Mouse (Mus musculus) c-Kit-positive CD71-positive TER-119-negative erythroid progenitor cells, embryonic 14.5 days (primary cell): ENCODE data around the gene Timp3.
A peak's percentile ranks its signal among the peaks of the same experiment; 100 is the strongest.

ENCODE experiments used
- DNase-seq: peaks from one replicate; pipeline ENCODE4 v3.0.0-alpha.2; 2013; ENCODE audit warnings: low read depth

Timp3 gene

GRCm38 (mm10) chr10:86300293-86301116 is at the start of gene Timp3:
TSS of gene Timp3 (plus strand) at chr10:86300372.
- no peak for DNase-seq

GRCm38 (mm10) chr10:86256221-86256620 is 44.0 kb upstream of the Timp3 start:
- DNase-seq: no peak

- no peak for DNase-seq
Observed at GRCm38 (mm10) chr10:86257045-86257444, 43.1 kb upstream of the Timp3 start.

GRCm38 (mm10) chr10:86258046-86258445 is 42.1 kb upstream of the Timp3 start:
- DNase-seq: no peak

GRCm38 (mm10) chr10:86258992-86259391 is 41.2 kb upstream of the Timp3 start:
- no peak for DNase-seq

- no peak for DNase-seq
Observed at GRCm38 (mm10) chr10:86261725-86262124, 38.4 kb upstream of the Timp3 start.

GRCm38 (mm10) chr10:86264618-86265017 is 35.6 kb upstream of the Timp3 start:
- no peak for DNase-seq

GRCm38 (mm10) chr10:86270254-86270653 is 29.9 kb upstream of the Timp3 start:
- no peak for DNase-seq

- DNase-seq: no peak
Observed at GRCm38 (mm10) chr10:86272826-86273225, 27.3 kb upstream of the Timp3 start.

GRCm38 (mm10) chr10:86273410-86274191 is 26.6 kb upstream of the Timp3 start:
- DNase-seq: no peak

GRCm38 (mm10) chr10:86275585-86275984 is 24.6 kb upstream of the Timp3 start:
- DNase-seq: no peak

- DNase-seq: no peak
Observed at GRCm38 (mm10) chr10:86277327-86277726, 22.8 kb upstream of the Timp3 start.

GRCm38 (mm10) chr10:86278481-86278880 is 21.7 kb upstream of the Timp3 start:
- DNase-seq: no peak

GRCm38 (mm10) chr10:86279579-86280168 is 20.5 kb upstream of the Timp3 start:
- no peak for DNase-seq

- no peak for DNase-seq
Observed at GRCm38 (mm10) chr10:86281238-86281637, 18.9 kb upstream of the Timp3 start.

- DNase-seq: no peak
Observed at GRCm38 (mm10) chr10:86286508-86286907, 13.7 kb upstream of the Timp3 start.

- DNase-seq: no peak
Observed at GRCm38 (mm10) chr10:86290109-86290771, 9.9 kb upstream of the Timp3 start.

- DNase-seq: no peak
Observed at GRCm38 (mm10) chr10:86293880-86294279, 6.3 kb upstream of the Timp3 start.

- no peak for DNase-seq
Observed at GRCm38 (mm10) chr10:86294599-86295365, 5.4 kb upstream of the Timp3 start.

- DNase-seq: no peak
Observed at GRCm38 (mm10) chr10:86295454-86296098, 4.6 kb upstream of the Timp3 start.

GRCm38 (mm10) chr10:86296111-86296510 is 4.1 kb upstream of the Timp3 start:
- peak; percentile 43 for DNase-seq
